Mouse (Mus musculus) monocyte, adult 5-6 weeks (primary cell): ENCODE data around the gene Clca3b. TPM values are rescaled to one million over a fixed set of nuclear protein-coding genes. Genes with fewer than 3 reads are reported as not detected.

Source experiments
- total RNA-seq: library from RNA; stranded (forward); fragments of 200-1000, 200-491, 200-594 nt; gene quantifications from 3 replicates; pipeline ENCODE4 v1.2.3, GENCODE M21; 2017

Gene Clca3b
- total RNA-seq, 1 experiment from 2014 or later: not detected

Other genes starting within 250 kb of the Clca3b start
- 162 to 219 TPM (median 198 TPM) in 3 replicates for gene Sh3glb1, start 129.0 kb downstream of the Clca3b start, total RNA-seq
- gene Clca3a1, start 88.4 kb downstream of the Clca3b start, total RNA-seq: 1.2 TPM in 1 of 3 replicates, not detected in the others
- gene Clca3a2, start 29.9 kb downstream of the Clca3b start, total RNA-seq: not detected in 3 replicates
- not detected in 3 replicates for gene Clca4b, start 83.2 kb upstream of the Clca3b start, total RNA-seq
- gene Clca4a, start 125.7 kb upstream of the Clca3b start, total RNA-seq: not detected in 3 replicates
- gene Clca1, start 183.4 kb upstream of the Clca3b start, total RNA-seq: not detected in 3 replicates